Mouse (Mus musculus): ENCODE measurements around the gene Ybx3.

Gene Ybx3

GRCm38 (mm10) chr6:131388040-131389021 lies at the start of gene Ybx3:
TSS of gene Ybx3 (minus strand) at chr6:131388476.
- DNase-seq (ENCODE audit: low read depth, low spot score) = peak; percentile 86

GRCm38 (mm10) chr6:131436626-131437025 lies 48.4 kb upstream of the Ybx3 start:
- DNase-seq (ENCODE audit: low read depth, low spot score) = no peak

- no peak for DNase-seq (ENCODE audit: low read depth, low spot score)
Measured at GRCm38 (mm10) chr6:131434088-131434487, 45.8 kb upstream of the Ybx3 start.

- no peak for DNase-seq (ENCODE audit: low read depth, low spot score)
Measured at GRCm38 (mm10) chr6:131433153-131434048, 45.1 kb upstream of the Ybx3 start.

GRCm38 (mm10) chr6:131421572-131421971 lies 33.3 kb upstream of the Ybx3 start:
- DNase-seq (ENCODE audit: low read depth, low spot score) = peak; percentile 44

- DNase-seq (ENCODE audit: low read depth, low spot score) = no peak
Measured at GRCm38 (mm10) chr6:131419614-131420013, 31.3 kb upstream of the Ybx3 start.

- peak; percentile 24 for DNase-seq (ENCODE audit: low read depth, low spot score)
Measured at GRCm38 (mm10) chr6:131418770-131419169, 30.5 kb upstream of the Ybx3 start.

GRCm38 (mm10) chr6:131411116-131411843 lies 23.0 kb upstream of the Ybx3 start:
- no peak for DNase-seq (ENCODE audit: low read depth, low spot score)

- no peak for DNase-seq (ENCODE audit: low read depth, low spot score)
Measured at GRCm38 (mm10) chr6:131406957-131407356, 18.7 kb upstream of the Ybx3 start.

- no peak for DNase-seq (ENCODE audit: low read depth, low spot score)
Measured at GRCm38 (mm10) chr6:131405896-131406295, 17.6 kb upstream of the Ybx3 start.

- no peak for DNase-seq (ENCODE audit: low read depth, low spot score)
Measured at GRCm38 (mm10) chr6:131405174-131405573, 16.9 kb upstream of the Ybx3 start.

- no peak for DNase-seq (ENCODE audit: low read depth, low spot score)
Measured at GRCm38 (mm10) chr6:131404260-131404659, 16.0 kb upstream of the Ybx3 start.

- DNase-seq (ENCODE audit: low read depth, low spot score) = no peak
Measured at GRCm38 (mm10) chr6:131403036-131403435, 14.8 kb upstream of the Ybx3 start.

GRCm38 (mm10) chr6:131402606-131403005 lies 14.3 kb upstream of the Ybx3 start:
- DNase-seq (ENCODE audit: low read depth, low spot score) = no peak

GRCm38 (mm10) chr6:131401259-131401658 lies 13.0 kb upstream of the Ybx3 start:
- DNase-seq (ENCODE audit: low read depth, low spot score) = no peak

GRCm38 (mm10) chr6:131396650-131397049 lies 8.4 kb upstream of the Ybx3 start:
- no peak for DNase-seq (ENCODE audit: low read depth, low spot score)

GRCm38 (mm10) chr6:131393873-131394660 lies 5.8 kb upstream of the Ybx3 start:
- DNase-seq (ENCODE audit: low read depth, low spot score) = no peak

- DNase-seq (ENCODE audit: low read depth, low spot score) = peak; percentile 70
Measured at GRCm38 (mm10) chr6:131387221-131388039, 846 bp downstream of the Ybx3 start.

GRCm38 (mm10) chr6:131386416-131387019 lies 1.8 kb downstream of the Ybx3 start:
- DNase-seq (ENCODE audit: low read depth, low spot score) = no peak

Data from A20 (cell line).